Mouse (Mus musculus) midbrain, embryonic 16.5 days (tissue): ENCODE measurements around the gene 2310022B05Rik. TPM values are rescaled to one million over a fixed set of nuclear protein-coding genes. Genes with fewer than 3 reads are reported as not detected.

ENCODE experiments used
- ATAC-seq: fragments of 200-750 bp; cut with Nextera tagmentation; 2 replicates; pipeline ENCODE4 v1.8.0; 2017; ENCODE audit warnings: moderate TSS enrichment
- H3K27ac ChIP-seq: fragments of 300-500 bp; sonication (generic); 2 replicates; pipeline ENCODE4 v1.5.1; 2014; ENCODE audit warnings: mild to moderate bottlenecking, low read length, mixed read lengths
- H3K27me3 ChIP-seq: fragments of 300-500 bp; sonication (generic); 2 replicates; pipeline ENCODE4 v1.6.1; 2014; ENCODE audit warnings: low read depth, low read length, mixed read lengths; ENCODE audit not compliant: control insufficient read depth, insufficient read depth
- H3K36me3 ChIP-seq: fragments of 300-500 bp; sonication (generic); 2 replicates; pipeline ENCODE4 v1.6.1; 2014; ENCODE audit warnings: mild to moderate bottlenecking, low read length, moderate library complexity, mixed read lengths; ENCODE audit not compliant: control insufficient read depth, insufficient read depth
- H3K4me1 ChIP-seq: fragments of 300-500 bp; sonication (generic); 2 replicates; pipeline ENCODE4 v1.6.1; 2014; ENCODE audit warnings: mild to moderate bottlenecking, low read length, mixed read lengths; ENCODE audit not compliant: control insufficient read depth, insufficient read depth
- H3K4me2 ChIP-seq: fragments of 300-500 bp; sonication (generic); 2 replicates; pipeline ENCODE4 v1.6.1; 2014; ENCODE audit warnings: mild to moderate bottlenecking, low read length, mixed read lengths
- H3K4me3 ChIP-seq: fragments of 300-500 bp; sonication (generic); 2 replicates; pipeline ENCODE4 v1.5.1; 2014; ENCODE audit warnings: low read depth, mild to moderate bottlenecking, low read length, moderate library complexity, mixed read lengths
- H3K9ac ChIP-seq: fragments of 300-500 bp; sonication (generic); 2 replicates; pipeline ENCODE4 v1.6.1; 2014; ENCODE audit warnings: low read depth, low read length, mixed read lengths
- H3K9me3 ChIP-seq: fragments of 300-500 bp; sonication (generic); replicated peaks from 2 replicates; pipeline ENCODE4 v1.6.1; 2014; ENCODE audit warnings: mild to moderate bottlenecking, low read length, mixed read lengths; ENCODE audit not compliant: control insufficient read depth, poor library complexity, severe bottlenecking
- WGBS: fragments of 180-500 bp; shearing (Covaris S2); extraction: QIAGEN DNeasy Blood & Tissue Kit; methylation state at CpG from one replicate; pipeline ENCODE4 v1.1.7; 2014; 5-methylcytosine and 5-hydroxymethylcytosine counted together
- polyA plus RNA-seq: library from polyadenylated mRNA; unstranded; fragments of >200 nt; fragmentation: Nextera tagmentation; extraction: Ambion mirVana; gene quantifications from 2 replicates; pipeline ENCODE4 v1.2.1, GENCODE M21; 2015

The 2310022B05Rik gene
- polyA plus RNA-seq, 1 experiment from 2014 or later, result 24.2 TPM

DNA sequence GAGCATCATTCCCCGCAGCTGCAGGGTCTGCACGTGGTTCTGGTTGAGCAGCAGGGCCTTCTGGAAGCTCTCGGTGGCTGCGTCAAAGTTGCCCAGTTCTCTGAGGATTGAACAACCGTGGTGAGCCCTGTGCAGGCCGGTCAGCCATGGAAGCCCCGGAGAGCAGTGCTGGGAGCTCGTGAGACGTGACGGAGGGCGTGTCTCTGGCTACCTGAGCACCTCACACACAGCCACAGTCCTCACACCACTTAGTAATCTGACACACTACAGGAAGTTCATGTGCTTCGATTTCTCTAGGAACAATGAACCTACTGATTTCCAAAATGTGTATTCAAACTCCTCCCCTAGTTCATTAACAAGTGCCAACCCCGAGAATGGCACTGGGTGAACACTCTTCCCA lies 25.7 kb upstream of the 2310022B05Rik start:
- Histone ChIP-seq H3K9me3 (no peaks in the 10 kb centered on the region), H3K4me1 (no peaks in the 10 kb centered on the region), H3K4me3 (no peak overlapping the region), H3K4me2 (no peak overlapping the region), H3K27me3 (no peaks in the 10 kb centered on the region), H3K27ac (no peak overlapping the region), H3K9ac (no peak overlapping the region), H3K36me3 (peaks cover 22% of the 10 kb centered on the region)
- ATAC-seq, result no peak
- 93% methylated on average over 13 of the region's 13 CpGs for WGBS

DNA sequence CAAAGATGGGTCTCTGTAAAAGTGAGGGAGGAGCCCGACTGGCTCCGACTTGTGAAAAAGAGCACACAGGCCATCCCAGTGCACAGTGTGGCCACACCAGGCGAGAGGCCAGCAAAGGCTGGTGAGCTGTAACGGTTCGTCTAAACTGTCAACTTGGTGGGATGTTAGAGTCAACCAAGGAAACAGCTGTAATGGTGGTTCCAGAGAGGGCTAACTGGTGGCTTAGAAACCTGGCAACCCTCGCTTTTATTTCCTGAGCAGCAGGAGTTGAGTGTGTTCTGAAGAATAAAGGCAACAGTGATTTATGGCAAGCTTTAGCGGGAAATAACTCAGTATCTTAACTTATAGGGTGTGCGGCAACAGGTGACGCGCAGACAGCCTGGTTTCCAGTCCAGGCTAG lies 19.0 kb upstream of the 2310022B05Rik start:
- H3K4me2 ChIP-seq, result no peak overlapping the region
- no peak overlapping the region for H3K27ac ChIP-seq
- 77% methylated on average over 10 of the region's 10 CpGs for WGBS
- no peak overlapping the region for H3K9ac ChIP-seq
- H3K27me3 ChIP-seq, result no peaks in the 10 kb centered on the region
- no peak for ATAC-seq
- no peaks in the 10 kb centered on the region for H3K4me1 ChIP-seq
- H3K9me3 ChIP-seq, result no peaks in the 10 kb centered on the region
- H3K36me3 ChIP-seq, result peaks cover 27% of the 10 kb centered on the region
- H3K4me3 ChIP-seq, result no peak overlapping the region

DNA sequence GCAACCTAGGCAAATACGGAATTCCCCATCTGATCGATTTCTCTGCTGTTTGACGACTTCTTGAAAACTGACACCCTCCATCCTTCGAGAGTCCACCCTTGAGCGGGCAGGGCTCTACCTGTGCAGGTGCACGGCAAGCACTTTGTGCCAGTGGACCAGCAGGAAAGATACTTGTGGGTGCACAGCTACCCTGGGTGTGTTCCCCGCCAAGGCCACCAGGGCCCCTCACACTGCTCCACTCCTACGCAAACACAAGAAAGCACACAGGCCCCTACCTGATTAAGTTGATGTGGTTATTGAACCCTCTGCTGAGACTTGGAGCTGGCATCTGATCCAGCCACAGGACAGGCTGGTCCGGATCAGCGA lies 18.6 kb upstream of the 2310022B05Rik start:
- Histone ChIP-seq H3K27ac (no peak overlapping the region), H3K9me3 (no peaks in the 10 kb centered on the region), H3K4me1 (no peaks in the 10 kb centered on the region), H3K4me2 (no peak overlapping the region), H3K27me3 (no peaks in the 10 kb centered on the region), H3K36me3 (peaks cover 27% of the 10 kb centered on the region), H3K9ac (no peak overlapping the region), H3K4me3 (no peak overlapping the region)
- no peak for ATAC-seq
- WGBS, result 42% methylated on average over 10 of the region's 10 CpGs

DNA sequence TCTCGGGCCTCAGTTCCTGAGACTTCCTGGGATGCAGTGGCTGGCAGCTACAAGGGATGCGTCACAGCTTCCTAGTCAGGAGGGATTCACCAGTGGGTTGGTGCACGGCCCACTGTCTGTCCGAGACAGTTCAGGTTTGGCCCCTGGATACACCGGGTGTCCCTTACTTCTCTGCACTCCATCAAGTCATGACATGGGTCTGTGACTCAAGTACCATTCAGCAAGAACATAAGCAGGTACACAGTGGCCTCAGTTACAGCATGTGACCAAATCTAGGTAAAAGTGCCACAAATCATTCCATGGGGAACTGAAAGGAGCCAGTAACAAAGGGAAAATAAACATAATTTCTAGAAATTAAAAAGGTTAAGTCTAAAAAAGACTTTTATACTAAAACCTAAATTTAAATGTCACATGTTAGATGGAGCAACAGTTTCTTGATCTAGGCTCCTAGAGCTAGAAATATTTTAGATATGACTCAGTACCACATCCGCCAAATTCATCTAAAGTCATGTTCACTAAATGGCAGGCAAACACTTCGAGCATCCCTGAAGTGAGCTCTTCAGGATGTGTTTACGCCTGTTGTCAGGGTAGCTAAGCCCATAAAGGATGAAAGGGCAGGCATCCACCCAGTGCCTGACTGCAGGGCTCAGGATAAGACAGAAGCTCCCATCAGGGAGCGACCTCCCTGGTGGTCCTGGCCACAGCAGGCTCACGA lies 18.1 kb upstream of the 2310022B05Rik start:
- peaks cover 27% of the 10 kb centered on the region for H3K36me3 ChIP-seq

DNA sequence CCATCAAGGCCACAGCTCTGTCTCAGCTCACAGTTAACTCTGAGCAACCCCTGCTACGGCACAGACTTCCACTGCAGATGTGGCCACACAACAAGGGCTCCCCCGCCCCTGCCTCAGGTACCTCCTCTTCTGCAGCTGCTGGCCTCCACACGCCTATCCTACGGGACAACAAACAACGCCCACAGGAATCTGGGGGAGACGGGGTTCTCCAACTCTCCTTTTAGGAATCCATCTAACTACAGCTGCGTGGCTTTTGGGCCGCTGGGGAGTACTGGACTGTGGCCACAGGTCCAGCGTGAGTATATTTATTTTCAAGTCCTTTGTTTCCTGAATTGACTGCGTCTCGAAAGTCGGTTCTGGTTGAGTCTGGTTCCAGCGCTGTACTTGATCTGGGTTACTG lies 15.1 kb upstream of the 2310022B05Rik start:
- no peak overlapping the region for H3K4me3 ChIP-seq
- H3K9me3 ChIP-seq, result no peaks in the 10 kb centered on the region
- no peaks in the 10 kb centered on the region for H3K27me3 ChIP-seq
- H3K4me1 ChIP-seq, result no peaks in the 10 kb centered on the region
- 94% methylated on average over 13 of the region's 13 CpGs for WGBS
- no peak overlapping the region for H3K27ac ChIP-seq
- no peak for ATAC-seq
- no peak overlapping the region for H3K4me2 ChIP-seq
- H3K9ac ChIP-seq, result no peak overlapping the region
- peaks cover 28% of the 10 kb centered on the region for H3K36me3 ChIP-seq

More for the DNA sequence above, 18.1 kb upstream of the 2310022B05Rik start:
- Histone ChIP-seq H3K4me2 (no peak overlapping the region), H3K27me3 (no peaks in the 10 kb centered on the region), H3K27ac (no peak overlapping the region), H3K9ac (no peak overlapping the region), H3K9me3 (no peaks in the 10 kb centered on the region), H3K4me3 (no peak overlapping the region), H3K4me1 (no peaks in the 10 kb centered on the region)
- no peak for ATAC-seq
- WGBS, result 58% methylated on average over 10 of the region's 10 CpGs

DNA sequence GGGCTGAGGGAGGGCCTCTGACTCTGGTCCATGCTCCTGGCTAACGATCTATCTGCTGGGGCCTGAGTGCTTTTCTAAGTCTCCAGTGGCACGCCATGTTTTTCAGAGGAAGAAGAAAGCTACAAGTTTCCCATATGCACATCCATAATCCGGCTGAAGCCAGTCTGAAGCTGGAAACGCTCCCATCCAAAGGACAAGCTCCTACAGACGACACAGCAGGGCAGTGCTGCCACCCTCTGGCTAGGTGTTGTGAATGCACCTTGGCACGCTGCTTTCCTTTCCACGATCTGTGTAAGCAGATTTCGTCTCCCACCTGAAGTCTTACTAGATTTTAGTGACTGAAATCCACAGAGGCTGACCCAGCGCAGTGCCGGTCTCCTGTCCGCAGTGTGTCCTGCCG lies 14.3 kb upstream of the 2310022B05Rik start:
- peaks cover 25% of the 10 kb centered on the region for H3K36me3 ChIP-seq
- H3K4me1 ChIP-seq, result no peaks in the 10 kb centered on the region
- no peaks in the 10 kb centered on the region for H3K9me3 ChIP-seq
- H3K27ac ChIP-seq, result peak overlapping the region; percentile 62
- peak overlapping the region; percentile 27; the same call in 1 of the 2 replicates for H3K9ac ChIP-seq
- peak; percentile 89 for ATAC-seq
- no peak overlapping the region for H3K4me2 ChIP-seq
- H3K4me3 ChIP-seq, result no peak overlapping the region
- H3K27me3 ChIP-seq, result no peaks in the 10 kb centered on the region
- 48% methylated on average over 12 of the region's 12 CpGs for WGBS

DNA sequence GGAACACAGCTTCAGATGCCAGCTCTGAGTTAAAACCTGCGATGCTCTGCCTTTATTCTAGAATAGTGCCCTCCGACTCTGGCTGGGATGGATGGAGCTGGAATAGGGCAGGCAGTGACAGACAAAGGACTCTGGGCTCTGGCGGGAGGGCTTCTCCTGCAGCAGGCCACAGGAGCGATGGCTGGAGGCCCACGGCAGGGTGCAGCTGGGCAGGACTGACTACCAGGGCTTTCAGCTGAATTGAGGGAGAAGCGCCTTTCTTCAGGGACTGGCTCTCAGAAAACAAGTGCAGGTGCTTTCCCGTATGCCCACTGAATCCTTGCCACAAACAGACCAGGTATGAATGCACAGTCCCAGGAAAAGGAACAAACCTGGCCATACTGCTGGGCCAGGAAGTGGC lies 13.9 kb upstream of the 2310022B05Rik start:
- no peaks in the 10 kb centered on the region for H3K27me3 ChIP-seq
- 79% methylated on average over 7 of the region's 7 CpGs for WGBS
- no peaks in the 10 kb centered on the region for H3K9me3 ChIP-seq
- H3K36me3 ChIP-seq, result peaks cover 28% of the 10 kb centered on the region
- no peak overlapping the region for H3K4me2 ChIP-seq
- ATAC-seq, result peak; percentile 27
- H3K9ac ChIP-seq, result peak overlapping the region; percentile 27; the same call in 1 of the 2 replicates
- peak overlapping the region; percentile 62 for H3K27ac ChIP-seq
- H3K4me3 ChIP-seq, result no peak overlapping the region
- no peaks in the 10 kb centered on the region for H3K4me1 ChIP-seq

DNA sequence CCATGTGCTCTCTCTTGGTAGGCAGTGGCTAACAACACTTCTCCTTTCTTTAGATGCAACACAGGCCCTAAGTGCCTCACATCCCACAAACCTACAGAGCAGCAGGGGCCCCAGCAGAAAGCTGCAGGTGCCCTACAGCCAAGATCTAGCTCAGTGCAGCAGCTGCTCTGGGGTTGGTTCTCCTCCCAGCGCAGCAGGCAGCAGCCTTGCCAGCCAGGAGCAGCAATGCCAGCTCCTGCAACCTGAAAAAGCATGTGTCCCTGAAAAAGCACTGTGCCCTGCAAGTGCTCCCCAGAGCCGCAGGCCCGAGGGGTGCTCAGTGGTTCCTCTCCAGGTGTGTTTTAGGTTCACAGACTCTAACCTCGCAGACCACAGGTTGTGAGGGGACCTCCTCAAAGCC lies 13.5 kb upstream of the 2310022B05Rik start:
- H3K36me3 ChIP-seq, result peaks cover 28% of the 10 kb centered on the region
- H3K4me2 ChIP-seq, result no peak overlapping the region
- no peaks in the 10 kb centered on the region for H3K27me3 ChIP-seq
- WGBS, result 97% methylated on average over 4 of the region's 4 CpGs
- 0 out of 2 replicates have a peak, but pooled peaks have one; percentile 11 for ATAC-seq
- peak overlapping the region; percentile 27; the same call in 1 of the 2 replicates for H3K9ac ChIP-seq
- peak overlapping the region; percentile 62; the same call in 1 of the 2 replicates for H3K27ac ChIP-seq
- H3K4me3 ChIP-seq, result no peak overlapping the region
- no peaks in the 10 kb centered on the region for H3K9me3 ChIP-seq
- no peaks in the 10 kb centered on the region for H3K4me1 ChIP-seq

DNA sequence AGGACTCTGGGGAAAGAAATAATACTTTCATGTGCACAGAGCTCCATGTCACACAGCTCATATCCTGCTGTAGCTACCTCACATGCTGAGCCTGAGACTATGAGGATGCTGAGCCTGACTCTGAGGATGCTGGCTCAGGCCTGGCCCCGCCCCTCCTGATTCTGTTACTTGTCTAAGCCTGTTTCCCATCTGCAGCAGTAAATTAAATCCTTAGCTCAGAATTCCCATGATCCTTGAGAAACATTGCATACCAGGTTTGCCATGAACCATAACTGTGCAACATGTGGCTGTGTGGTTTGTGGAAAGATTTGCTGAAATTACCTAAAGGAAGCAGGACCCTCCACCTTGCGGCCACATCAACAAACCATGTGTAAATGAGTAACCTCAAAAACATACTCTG lies 9.2 kb upstream of the 2310022B05Rik start:
- peaks cover 14% of the 10 kb centered on the region for H3K36me3 ChIP-seq
- 99% methylated on average over 2 of the region's 2 CpGs for WGBS
- no peak overlapping the region for H3K4me2 ChIP-seq

More for the DNA sequence above, 9.2 kb upstream of the 2310022B05Rik start:
- Histone ChIP-seq H3K9me3 (no peaks in the 10 kb centered on the region), H3K4me3 (no peak overlapping the region), H3K27me3 (no peaks in the 10 kb centered on the region), H3K27ac (no peak overlapping the region), H3K4me1 (no peaks in the 10 kb centered on the region), H3K9ac (no peak overlapping the region)
- no peak for ATAC-seq
